Comparison of ENCODE assay signal across 25 mouse cellular contexts in the genomic region with DNA sequence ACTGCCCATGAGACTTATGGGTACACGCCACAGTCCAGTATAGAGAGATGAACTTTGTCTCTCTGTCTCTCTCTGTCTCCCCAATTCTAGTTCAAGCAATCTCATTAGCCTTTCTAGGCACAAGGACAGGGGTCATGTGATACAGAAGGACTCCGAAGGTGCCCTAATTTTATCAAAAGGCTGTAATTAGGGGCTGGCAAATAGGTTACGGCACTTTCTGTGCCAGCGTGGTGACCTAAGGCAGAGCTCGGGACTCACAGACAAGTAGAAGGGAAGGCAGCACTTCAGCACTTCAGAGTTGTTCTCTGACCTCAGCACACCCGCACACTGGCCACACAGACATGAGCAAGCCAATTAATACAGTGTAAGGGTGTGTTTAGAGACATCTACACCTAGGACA.
DNase-seq lines count a peak whose midpoint lies in the region; ATAC-seq and TF ChIP-seq lines count a peak whose summit lies in the region.
"Had no signal": no experiment of that assay in that cellular context is flagged by ENCODE, and none has a peak within 500 bp of the region (broad histone marks: within the 10 kb centered on the region; RNA-seq: fewer than 3 reads in every experiment).

No protein-coding gene starts in this region.

- no peak overlapping the region for H3K9ac ChIP-seq in midbrain, embryonic 14.5 days (replicated peaks; ENCODE audit: low read length)
- H3K9ac ChIP-seq: embryonic facial prominence, embryonic 13.5 days; forebrain, embryonic 13.5 days; heart, embryonic 13.5 days; hindbrain, embryonic 12.5 days had no signal

- no peak for TF ChIP-seq POLR2A in cerebellum, adult 2 months (IDR thresholded peaks at IDR 0.05; ENCODE audit: borderline replicate concordance, insufficient read depth, low read length)

- no peaks in the 10 kb centered on the region; the same call in 1 of the 2 replicates for H3K9me3 ChIP-seq in midbrain, embryonic 10.5 days (replicated peaks)
- no peaks in the 10 kb centered on the region for H3K9me3 ChIP-seq in midbrain, embryonic 14.5 days (ENCODE audit: control insufficient read depth, low read length)
- H3K9me3 ChIP-seq: forebrain, embryonic 10.5 days; forebrain, embryonic 13.5 days; hindbrain, embryonic 12.5 days had no signal

- H3K4me2 ChIP-seq in midbrain, embryonic 14.5 days (ENCODE audit: low read length): no peak overlapping the region
- H3K4me2 ChIP-seq: embryonic facial prominence, embryonic 13.5 days; forebrain, embryonic 13.5 days; heart, embryonic 13.5 days; hindbrain, embryonic 12.5 days had no signal

- DNase-seq in cerebellum, adult 2 months: peak; percentile 20 to 40
- no peak for DNase-seq in cerebellum, adult 11-12 months
- peak; percentile 43 to 57 for DNase-seq in layer of hippocampus, adult 2 months (ENCODE audit: low spot score in 2 of 2)
- DNase-seq in layer of hippocampus, postnatal 10 days (ENCODE audit: low spot score in 2 of 2): no peak
- no peak for DNase-seq in midbrain, embryonic 10.5 days (ENCODE audit: low spot score)
- DNase-seq in midbrain, embryonic 14.5 days: no peak
- DNase-seq: adrenal gland, adult 8-10 months; adrenal gland, postnatal 25 days; cerebellum, adult 9-11 months; cerebellum, postnatal 25 days; gastrocnemius, postnatal 10 days; gastrocnemius, postnatal 36 days; heart, adult 2 months; heart, postnatal 14 days; heart, postnatal 4 days had no signal

- H3K27me3 ChIP-seq in cerebellum, adult 2 months (ENCODE audit: control insufficient read depth, insufficient read depth, low read length): no peaks in the 10 kb centered on the region
- peaks cover 14% of the 10 kb centered on the region for H3K27me3 ChIP-seq in midbrain, embryonic 10.5 days (ENCODE audit: low read depth, poor library complexity, severe bottlenecking)
- no peaks in the 10 kb centered on the region for H3K27me3 ChIP-seq in midbrain, embryonic 14.5 days (ENCODE audit: control insufficient read depth, insufficient read depth, low read length)
- H3K27me3 ChIP-seq: embryonic facial prominence, embryonic 13.5 days; forebrain, embryonic 13.5 days; heart, embryonic 13.5 days; hindbrain, embryonic 12.5 days had no signal

- WGBS in cerebellum, adult 2 months: 90% methylated on average over 6 of the region's 6 CpGs
- 91% methylated on average over 6 of the region's 6 CpGs for WGBS in midbrain, embryonic 10.5 days
- WGBS in midbrain, embryonic 14.5 days: 93% methylated on average over 6 of the region's 6 CpGs

- no peak overlapping the region for H3K4me3 ChIP-seq in cerebellum, adult 2 months (replicated peaks; ENCODE audit: insufficient read depth, low read depth, low read length)
- no peak overlapping the region for H3K4me3 ChIP-seq in layer of hippocampus, adult 2 months
- H3K4me3 ChIP-seq in midbrain, embryonic 10.5 days: no peak overlapping the region
- no peak overlapping the region for H3K4me3 ChIP-seq in midbrain, embryonic 14.5 days (replicated peaks; ENCODE audit: low read depth, low read length)
- H3K4me3 ChIP-seq: embryonic facial prominence, embryonic 13.5 days; forebrain, embryonic 10.5 days; forebrain, embryonic 13.5 days; heart, adult 2 months; heart, embryonic 10.5 days; heart, embryonic 13.5 days; hindbrain, embryonic 12.5 days had no signal

- no peak overlapping the region for H3K27ac ChIP-seq in cerebellum, adult 2 months (ENCODE audit: insufficient read depth, low read length)
- peak overlapping the region; percentile 64 for H3K27ac ChIP-seq in layer of hippocampus, adult 2 months
- H3K27ac ChIP-seq in midbrain, embryonic 10.5 days (replicated peaks): 0 out of 2 replicates have a peak overlapping the region, but pooled peaks have one; percentile 6
- no peak overlapping the region for H3K27ac ChIP-seq in midbrain, embryonic 14.5 days (replicated peaks; ENCODE audit: low read depth, low read length)
- H3K27ac ChIP-seq: embryonic facial prominence, embryonic 13.5 days; forebrain, embryonic 10.5 days; forebrain, embryonic 13.5 days; heart, adult 2 months; heart, embryonic 10.5 days; heart, embryonic 13.5 days; hindbrain, embryonic 12.5 days had no signal

- ATAC-seq in midbrain, embryonic 14.5 days (ENCODE audit: low FRiP score, low TSS enrichment): no peak
- no peak for ATAC-seq in erythroblast, adult 5-6 weeks (replicated peaks; ENCODE audit: low FRiP score, poor library complexity, severe bottlenecking)
- ATAC-seq: activated CD4-positive, CD25-positive, alpha-beta regulatory T cell, adult 4 months; forebrain, embryonic 13.5 days; forebrain, embryonic 16.5 days; hindbrain, embryonic 16.5 days had no signal

- no peaks in the 10 kb centered on the region for H3K36me3 ChIP-seq in midbrain, embryonic 10.5 days
- no peaks in the 10 kb centered on the region for H3K36me3 ChIP-seq in midbrain, embryonic 14.5 days (ENCODE audit: control insufficient read depth, insufficient read depth, low read length)
- H3K36me3 ChIP-seq: embryonic facial prominence, embryonic 13.5 days; forebrain, embryonic 10.5 days; heart, embryonic 10.5 days; heart, embryonic 13.5 days; hindbrain, embryonic 12.5 days had no signal

- peaks cover 24% of the 10 kb centered on the region for H3K4me1 ChIP-seq in cerebellum, adult 2 months (ENCODE audit: control insufficient read depth, insufficient read depth, low read length)
- H3K4me1 ChIP-seq in midbrain, embryonic 10.5 days: peaks cover 31% of the 10 kb centered on the region
- no peaks in the 10 kb centered on the region for H3K4me1 ChIP-seq in midbrain, embryonic 14.5 days (ENCODE audit: control insufficient read depth, insufficient read depth, low read length)

- TF ChIP-seq CTCF in cerebellum, adult 2 months (IDR thresholded peaks at IDR 0.05; ENCODE audit: borderline replicate concordance, insufficient read depth, low read depth, low read length): no peak
- TF ChIP-seq CTCF in layer of hippocampus, adult 2 months (conservative IDR thresholded peaks at IDR 0.05): no peak

Comparison
In these comparisons a context has a peak if more than half of its experiments do, and no peak if none do; other contexts are left out.
1. DNase-seq: peak in cerebellum, adult 2 months (2 of 2) and layer of hippocampus, adult 2 months (2 of 2); none in cerebellum, adult 11-12 months (single experiment), layer of hippocampus, postnatal 10 days (0 of 2), midbrain, embryonic 10.5 days (single experiment) and midbrain, embryonic 14.5 days (single experiment).
2. H3K27ac ChIP-seq: peak in layer of hippocampus, adult 2 months (single experiment) and midbrain, embryonic 10.5 days (single experiment); none in cerebellum, adult 2 months (single experiment) and midbrain, embryonic 14.5 days (single experiment).